Mouse (Mus musculus): ENCODE measurements around the gene Plxnd1.

DNA sequence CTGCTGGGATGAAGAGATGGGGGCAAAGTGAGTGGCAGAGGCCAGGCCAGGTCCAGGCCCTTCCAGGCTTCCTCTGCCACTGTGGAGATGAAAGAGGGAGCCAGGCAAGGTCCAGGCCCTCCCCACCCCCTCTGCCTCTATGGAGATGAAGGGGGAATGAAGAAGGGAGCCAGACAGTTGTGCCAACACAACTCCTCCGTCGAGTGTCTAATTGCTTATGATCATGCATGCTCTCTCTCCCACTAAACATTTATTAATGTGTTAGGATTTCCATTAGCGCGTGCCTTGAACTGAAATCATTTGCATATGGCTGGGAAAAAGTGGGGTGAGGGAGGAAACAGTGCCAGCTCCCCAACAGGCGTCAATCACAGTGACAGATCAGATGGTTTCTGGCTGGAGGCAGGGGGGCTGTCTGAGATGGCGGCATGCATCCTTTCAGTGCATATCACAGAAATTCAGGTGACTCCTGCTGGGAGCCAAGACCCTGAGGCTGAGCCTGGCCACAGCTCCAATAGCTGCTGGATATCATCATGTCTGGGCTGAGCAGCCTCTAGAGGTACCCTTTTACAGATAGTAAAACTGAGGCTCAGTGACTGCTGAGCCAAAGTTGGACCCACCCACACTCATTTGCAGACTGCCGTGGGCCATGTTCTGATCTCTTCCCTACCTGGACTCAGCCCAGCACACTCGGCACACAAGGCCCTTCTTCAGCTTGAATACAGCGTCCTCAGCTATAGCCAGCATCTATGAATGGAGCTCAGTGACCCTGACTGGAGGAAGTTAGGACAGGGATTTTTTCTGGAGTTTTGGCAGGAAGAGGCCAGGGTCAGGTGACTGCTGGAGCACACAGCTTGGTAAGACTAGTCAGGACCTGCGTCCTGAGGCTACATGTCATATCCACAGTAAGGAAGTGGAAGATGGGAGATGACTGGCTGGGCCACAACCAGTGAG, 67.2 kb downstream of the Plxnd1 start:
- no peak for TF ChIP-seq POLR2A (IDR thresholded peaks at IDR 0.05; ENCODE audit: low read depth, low read length)
- no peak for TF ChIP-seq CTCF (IDR thresholded peaks at IDR 0.05; ENCODE audit: extremely low read depth, insufficient read length, insufficient replicate concordance, low read depth, low read length)

All from small intestine, adult 2 months (tissue).